Mouse (Mus musculus) left cerebral cortex, postnatal 25 days (tissue): ENCODE results near the gene 4930512M02Rik. TPM values are rescaled to one million over a fixed set of nuclear protein-coding genes. Genes with fewer than 3 reads are reported as not detected.
"Not testable (repeated sequence)": the region's sequence is repeated elsewhere in the genome, so short reads cannot be mapped to it uniquely, and the experiment has no call there.

Experiments used
- DNase-seq, 2 experiments: peaks; one replicate each; pipeline ENCODE4 v3.0.0; 2022; ENCODE audit warnings: low spot score in 2 of 2, mixed read lengths in 1 of 2
- intact Hi-C: fragments of 180-260 bp; cut with DNase I; formaldehyde crosslinking; loops from one replicate; pipeline ENCODE4 v1.15.1; 2025
- total RNA-seq, 2 experiments: library from RNA; stranded (reverse); gene quantifications; 2 replicates each; pipeline ENCODE4 v1.2.3; 2021

Gene 4930512M02Rik
- not detected for total RNA-seq

DNA sequence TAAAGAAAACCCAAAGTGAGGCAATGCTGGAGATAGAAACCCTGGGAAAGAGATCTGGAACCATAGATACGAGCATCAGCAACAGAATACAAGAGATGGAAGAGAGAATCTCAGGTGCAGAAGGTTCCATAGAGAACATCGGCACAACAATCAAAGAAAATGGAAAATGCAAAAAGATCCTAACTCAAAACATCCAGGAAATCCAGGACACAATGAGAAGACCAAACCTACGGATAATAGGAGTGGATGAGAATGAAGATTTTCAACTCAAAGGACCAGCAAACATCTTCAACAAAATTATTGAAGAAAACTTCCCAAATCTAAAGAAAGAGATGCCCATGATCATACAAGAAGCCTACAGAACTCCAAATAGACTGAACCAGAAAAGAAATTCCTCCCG, at the start of gene 4930512M02Rik:
TSS of gene 4930512M02Rik (minus strand) at position 101 of the 400 bp plus-strand sequence.
- intact Hi-C loops, result not testable (repeated sequence)

DNA sequence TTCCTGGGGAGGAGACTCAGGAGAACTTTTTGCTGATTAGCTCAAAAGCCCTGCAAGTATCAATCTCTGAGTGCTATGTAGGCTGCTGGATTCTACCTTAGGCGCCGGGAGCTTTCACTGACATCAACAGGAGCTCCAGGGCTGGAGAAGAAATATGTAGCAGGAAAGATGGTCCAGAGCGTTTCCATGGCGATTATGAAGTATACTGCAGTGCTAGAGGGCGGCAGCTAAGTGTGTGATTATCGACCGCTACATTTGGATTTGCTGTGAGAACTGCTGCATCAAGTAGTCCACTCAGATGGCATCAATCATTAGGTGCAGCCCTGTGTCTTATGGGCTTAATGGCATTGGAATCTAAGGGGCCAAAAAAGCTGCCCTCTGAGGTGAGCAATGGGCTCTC, 49.5 kb upstream of the 4930512M02Rik start:
- intact Hi-C loops, result no loop called here
- no peak for DNase-seq

More for the DNA sequence above, at the start of gene 4930512M02Rik:
- DNase-seq, result not testable (repeated sequence)

DNA sequence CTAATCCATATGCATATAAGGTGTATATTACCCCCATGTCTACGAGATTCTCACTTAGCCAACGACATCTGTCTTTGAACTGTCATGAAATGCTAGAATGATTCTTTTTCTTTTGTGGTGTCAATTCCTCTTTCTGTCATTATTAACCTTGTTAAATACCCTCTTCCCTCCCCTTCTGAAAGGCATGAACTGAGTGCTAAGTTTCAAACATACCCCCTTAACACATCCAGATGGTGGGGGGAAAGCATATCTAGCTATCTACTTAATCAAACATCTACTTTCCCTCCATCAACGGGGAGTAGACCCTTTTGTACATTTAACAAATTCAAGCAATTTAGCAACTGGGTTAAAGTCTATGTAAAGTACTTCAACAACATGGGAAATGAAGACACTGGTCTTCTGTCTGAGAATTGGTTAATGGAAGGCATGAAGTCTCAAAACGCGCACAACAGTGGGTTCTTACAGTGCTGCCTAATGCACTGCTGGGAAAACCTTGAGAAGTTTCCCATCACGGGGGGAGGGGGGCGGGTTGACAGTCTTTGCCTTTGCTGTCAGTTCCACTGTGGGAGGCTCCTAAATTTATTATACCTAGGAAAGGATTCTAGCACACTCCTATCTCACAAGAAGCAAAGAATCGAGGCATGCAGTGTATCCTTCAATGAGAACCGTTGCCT, 48.6 kb upstream of the 4930512M02Rik start:
- intact Hi-C loops, result no loop called here
- DNase-seq, result no peak

DNA sequence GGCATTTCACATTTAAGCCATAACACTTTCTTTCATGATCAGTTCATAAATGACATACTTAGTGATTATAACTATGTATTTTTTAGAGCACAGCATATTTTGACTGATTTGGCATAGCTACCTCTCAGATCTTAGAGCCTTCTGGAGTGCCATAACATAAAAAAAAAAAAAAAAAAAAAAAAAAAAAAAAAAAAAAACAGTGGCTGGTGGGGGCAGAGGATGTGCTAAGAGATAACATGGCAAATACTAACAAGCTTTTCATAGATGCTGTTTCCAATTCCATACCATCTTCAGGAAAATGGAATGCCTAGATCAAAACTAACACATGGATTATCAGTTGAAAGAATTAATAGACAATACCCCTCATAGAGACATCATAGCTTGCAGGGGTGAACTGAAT, 47.4 kb upstream of the 4930512M02Rik start:
- DNase-seq, result no peak
- intact Hi-C loops, result no loop called here

DNA sequence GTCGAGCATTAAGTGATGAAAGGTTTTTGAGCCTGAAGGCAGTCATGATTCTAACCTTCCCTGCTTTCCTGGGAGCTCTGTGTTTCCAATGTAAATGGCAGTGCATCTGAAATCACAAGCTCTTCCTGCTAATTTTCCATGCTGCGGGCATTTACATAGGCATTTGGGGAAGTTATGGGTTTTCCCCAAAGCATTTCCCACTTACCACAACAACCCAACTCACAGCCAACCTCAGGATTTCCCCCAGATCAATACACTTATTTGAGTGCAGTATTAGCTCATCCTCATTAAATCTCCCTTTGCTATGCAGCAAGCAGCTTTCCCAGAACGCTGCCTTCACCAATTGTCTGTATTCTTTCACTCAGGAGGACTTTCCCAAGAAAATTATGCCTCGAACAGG, 45.3 kb upstream of the 4930512M02Rik start:
- DNase-seq, result no peak
- intact Hi-C loops, result no loop called here

DNA sequence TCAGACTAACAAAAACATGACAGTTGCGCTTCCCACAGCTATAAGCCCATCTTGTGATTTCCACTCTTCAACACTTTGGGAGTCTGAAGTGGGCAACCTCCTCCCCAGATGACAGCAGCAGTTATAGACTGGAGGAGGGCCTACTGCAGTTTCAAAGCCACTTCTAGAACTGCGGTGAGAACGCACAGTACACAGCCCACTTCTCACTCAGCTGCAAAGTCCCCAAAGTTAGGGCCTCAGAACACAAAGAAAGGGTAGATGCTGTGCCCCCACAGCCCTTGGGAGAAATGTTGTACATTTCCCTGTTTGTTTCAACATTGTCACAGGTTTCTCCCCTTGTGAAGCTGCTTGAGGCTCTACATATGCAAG, 40.3 kb upstream of the 4930512M02Rik start:
- intact Hi-C loops, result no loop called here
- DNase-seq, result no peak

DNA sequence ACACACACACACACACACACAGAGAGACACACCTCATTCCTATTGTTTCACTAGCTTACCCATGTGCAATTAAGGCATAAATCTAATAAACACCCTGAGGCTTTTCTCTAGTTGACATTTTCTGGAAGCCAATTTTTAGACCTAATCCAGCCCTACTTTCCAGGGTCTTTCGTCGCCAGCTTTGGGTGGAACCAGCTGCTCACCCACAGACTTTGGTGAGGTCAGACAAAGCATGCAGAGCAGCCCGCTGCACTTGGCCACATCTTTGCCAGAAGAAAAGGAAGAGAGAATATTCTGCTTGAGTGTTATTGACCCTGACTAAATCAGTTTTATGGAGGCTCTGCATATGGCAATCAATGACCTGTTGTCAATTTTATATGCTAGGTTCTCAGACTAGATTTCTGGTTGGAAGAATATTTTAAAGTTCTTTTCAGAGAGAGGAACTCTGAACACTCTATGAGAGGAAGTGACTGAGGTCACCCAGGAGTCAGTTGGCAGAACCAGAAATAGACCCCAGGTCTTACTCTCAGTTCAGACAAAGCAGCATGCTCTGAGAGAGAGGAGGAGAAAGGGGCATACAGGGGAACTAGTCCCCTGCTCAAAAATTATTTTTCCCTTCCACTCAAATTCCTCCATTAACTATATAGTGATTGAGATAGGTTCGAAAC, 39.8 kb upstream of the 4930512M02Rik start:
- no peak for DNase-seq
- intact Hi-C loops, result no loop called here

DNA sequence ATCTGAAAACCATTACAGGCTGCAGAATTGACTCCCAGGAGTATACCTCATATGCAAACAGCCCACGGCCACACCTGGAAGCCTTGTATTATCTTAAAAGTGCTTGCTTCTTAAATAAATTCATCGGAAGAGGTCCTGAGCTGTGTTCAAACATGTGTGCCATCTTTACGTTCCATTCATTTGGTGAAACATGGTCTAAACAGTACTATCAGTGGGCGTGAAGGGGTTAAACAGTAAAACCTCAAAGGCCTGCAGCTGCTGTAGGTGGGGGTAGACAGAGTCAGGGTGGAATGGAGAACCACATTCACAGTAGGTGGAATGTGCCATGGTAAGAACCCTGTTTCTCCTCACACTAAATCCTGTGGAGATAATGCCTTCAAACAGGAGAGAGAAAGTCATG, 33.0 kb upstream of the 4930512M02Rik start:
- intact Hi-C loops, result no loop called here
- no peak for DNase-seq

DNA sequence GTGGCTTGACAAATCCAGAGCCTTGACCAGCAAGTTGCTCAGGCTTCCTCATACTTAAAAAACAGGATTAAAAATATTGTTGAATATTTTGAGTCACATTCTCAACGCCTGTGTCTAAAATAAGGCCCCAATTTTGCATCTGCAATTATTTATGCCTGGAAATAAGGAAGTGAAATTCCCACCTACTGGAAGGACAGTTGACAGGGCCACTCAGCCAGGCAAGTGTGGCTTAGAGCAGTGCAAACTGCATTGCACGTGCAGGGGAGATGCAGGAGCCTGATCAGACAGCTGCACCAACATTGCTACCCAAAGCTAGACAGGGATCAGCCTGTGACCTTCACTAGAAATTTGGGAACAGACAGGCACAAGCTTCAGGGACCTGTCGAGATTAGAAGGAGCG, 31.2 kb upstream of the 4930512M02Rik start:
- DNase-seq, result no peak
- intact Hi-C loops, result no loop called here

DNA sequence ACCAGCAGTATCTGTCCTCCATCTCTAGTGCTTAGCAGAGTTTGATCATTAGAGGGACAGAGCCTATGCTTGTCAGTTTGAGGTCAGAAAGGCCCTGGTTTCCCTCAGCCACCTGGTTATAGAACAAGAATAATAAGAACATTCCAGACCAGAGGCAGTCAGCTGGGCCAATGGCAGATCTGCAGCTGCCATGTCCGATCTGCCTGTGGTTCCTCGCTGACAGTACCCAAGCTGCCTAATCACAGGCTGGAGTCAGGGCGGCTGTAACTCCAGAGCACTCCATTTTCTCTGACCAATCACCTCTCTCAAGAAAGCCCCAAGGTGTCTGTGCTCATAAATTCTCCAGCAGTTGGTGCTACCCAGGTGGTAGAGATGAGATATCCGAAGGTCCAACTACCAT, 30.0 kb upstream of the 4930512M02Rik start:
- DNase-seq, result no peak
- intact Hi-C loops, result no loop called here

DNA sequence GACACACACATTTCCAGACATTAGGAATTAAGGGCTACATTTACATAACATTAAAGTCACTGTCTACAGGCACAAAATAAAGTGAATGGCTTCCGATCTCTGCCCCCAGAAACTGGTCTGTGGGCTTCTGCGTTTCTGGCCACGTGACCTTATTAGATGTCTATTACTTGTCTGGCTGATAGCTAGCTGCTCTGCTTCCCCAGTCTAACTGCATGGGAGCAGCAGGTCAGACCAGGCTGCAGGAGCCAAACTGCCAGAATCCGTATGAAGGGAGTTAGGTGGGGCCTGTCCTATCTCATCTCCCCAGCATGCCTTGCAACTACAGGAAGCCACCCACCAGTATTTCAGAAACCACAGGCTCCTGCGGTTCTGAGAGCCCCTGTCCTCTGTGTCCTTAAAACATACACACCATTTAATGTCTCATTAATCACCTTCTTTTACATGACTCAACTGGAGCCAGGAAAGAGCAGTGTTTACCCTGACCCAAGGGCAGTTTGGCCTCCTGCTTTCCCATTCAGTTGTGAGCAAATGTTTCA, 29.4 kb upstream of the 4930512M02Rik start:
- intact Hi-C loops, result no loop called here
- no peak for DNase-seq

DNA sequence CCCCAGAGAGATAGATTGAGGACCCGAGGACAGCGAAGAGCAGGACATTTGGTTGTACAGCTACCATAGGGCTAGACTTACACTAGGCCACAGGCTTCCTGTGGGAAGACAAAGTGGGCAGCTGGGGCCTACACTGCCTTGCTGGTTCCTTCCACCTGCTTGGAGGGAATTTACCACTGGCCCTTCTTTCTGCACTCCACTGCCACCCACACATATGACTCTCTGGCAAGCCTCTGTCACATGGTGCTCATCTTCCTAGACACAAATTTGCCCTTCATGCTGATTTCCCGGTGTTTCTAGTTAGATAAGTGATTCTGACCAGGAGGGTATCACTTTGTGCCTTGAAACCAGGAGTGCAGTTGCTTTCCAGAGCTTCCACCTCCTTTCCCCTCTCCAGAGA, 28.8 kb upstream of the 4930512M02Rik start:
- no peak for DNase-seq
- intact Hi-C loops, result no loop called here

DNA sequence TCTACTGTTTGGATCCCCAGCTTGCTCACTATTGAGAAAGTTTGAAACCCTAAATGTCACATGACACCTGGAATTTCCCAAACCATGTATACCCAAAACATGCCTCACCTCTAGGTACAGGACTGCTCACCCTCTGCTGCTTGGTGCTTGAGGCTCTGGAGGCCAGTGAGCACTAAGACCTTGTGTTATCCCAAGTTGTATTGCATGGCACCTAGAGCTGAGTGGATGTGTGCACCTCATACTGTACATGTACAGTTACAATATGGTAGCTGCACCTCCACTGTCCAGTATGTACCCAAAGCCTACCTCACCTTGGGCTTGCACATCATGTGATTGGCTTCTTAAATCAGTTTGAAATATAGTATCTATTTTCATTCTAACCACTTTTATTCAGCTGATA, 16.7 kb upstream of the 4930512M02Rik start:
- intact Hi-C loops, result no loop called here
- DNase-seq, result no peak

DNA sequence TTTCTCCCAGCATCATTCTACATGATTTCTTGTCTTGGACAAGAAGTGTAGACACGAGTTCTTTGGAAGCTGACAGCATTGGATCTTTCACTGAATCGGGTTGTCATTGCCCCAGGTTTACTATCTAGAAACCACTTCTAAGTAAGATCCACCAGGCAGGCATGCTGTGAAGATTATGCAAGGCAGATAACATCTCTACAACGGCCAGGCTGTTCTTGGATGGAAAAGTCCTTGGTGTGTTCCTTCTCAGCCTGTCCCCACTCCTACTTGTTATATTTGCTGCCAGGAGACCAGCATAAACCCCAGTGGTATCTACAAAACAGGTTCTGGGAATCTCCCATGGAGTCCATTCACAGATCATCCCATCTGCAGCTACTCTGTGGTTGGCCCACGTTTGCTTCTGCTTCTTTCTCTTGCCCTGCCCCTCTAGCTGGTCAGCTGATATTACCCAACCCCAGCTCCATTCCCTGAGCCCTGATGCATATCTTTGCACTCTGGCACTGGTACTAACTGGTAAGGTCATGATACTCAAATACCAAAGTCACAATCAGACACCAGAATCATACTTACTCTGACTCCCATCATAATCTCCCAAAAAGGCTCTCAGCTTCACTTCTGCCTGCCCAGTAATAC, 3.4 kb downstream of the 4930512M02Rik start:
- intact Hi-C loops, result no loop called here

DNA sequence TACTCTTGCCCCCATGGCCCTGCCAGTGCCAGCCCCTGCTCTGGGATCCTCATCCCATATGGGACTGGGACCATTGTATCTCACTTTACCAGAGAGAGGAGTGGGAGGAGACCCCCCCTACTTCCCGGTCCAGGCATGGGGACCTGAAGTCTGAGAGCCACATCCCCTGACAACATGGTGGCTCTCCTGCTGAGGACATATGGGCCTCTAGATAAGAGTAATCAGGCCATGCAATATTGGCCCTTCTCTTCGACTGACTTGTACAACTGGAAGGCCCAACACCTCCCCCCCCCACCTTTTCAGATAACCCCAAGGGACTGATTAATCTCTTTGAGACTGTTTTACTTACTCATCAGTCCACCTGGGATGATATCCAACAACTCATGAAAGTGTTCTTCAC, 18.4 kb downstream of the 4930512M02Rik start:
- DNase-seq, result no peak

More for the DNA sequence above, 3.4 kb downstream of the 4930512M02Rik start:
- DNase-seq, result no peak

DNA sequence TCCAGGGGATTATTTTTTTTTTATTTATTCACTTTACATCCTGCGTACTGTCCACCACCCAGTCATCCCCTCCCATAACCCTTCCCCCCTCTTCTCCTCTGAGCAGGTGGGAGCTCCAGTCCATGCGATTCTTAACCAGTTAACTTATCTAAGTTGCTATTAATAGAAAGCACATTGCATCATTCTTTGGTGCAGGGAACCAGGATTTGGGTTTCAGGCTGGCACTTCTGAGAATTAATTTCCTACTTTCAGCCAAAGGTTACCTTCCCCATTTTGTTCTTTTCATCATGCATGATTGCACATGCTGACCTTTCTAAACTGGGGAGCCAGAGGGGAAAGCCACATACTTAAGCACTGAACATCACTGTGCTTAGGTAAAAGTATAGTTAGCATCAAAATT, 40.3 kb downstream of the 4930512M02Rik start:
- DNase-seq, result no peak
- intact Hi-C loops, result no loop called here

More for the DNA sequence above, 18.4 kb downstream of the 4930512M02Rik start:
- intact Hi-C loops, result no loop called here

DNA sequence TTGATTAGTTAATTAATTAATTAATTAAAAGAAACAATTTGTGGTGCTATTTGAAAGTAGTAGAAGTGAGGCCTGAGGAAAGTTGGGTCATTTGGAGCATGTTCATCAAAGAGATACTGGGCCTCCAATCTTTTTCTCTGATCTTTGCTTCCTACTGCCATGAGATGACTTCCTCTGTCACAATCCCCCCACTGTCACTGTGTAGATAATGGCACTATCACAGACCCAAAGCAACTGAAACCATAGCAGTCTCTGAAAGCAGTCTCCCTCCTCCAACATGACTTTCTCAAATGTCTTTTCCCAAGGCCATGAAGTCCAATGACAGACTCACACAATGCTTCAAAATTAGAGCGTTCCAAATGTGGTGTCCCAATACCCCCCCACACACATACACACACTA, 41.2 kb downstream of the 4930512M02Rik start:
- no peak for DNase-seq
- intact Hi-C loops, result no loop called here

DNA sequence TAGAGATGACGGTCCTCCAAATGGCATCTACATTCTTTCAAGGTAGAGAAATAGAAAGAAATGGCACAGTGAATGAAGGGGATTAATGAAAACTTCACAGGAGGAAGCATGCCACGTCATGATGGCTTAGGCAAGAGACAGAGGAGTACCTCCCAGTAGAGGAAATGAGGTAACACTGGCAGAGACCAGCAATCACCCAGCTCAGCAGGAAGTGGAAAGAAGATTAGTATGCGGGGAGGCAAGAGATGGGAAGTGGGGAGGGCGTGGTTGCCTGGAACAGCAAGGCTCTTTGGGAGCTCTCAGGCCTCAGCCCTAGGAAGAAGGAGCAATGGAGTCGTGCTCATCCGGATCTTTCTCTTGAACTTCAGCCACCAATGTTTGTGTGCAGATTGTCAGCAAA, 53.9 kb downstream of the 4930512M02Rik start:
- no peak for DNase-seq
- intact Hi-C loops, result no loop called here

DNA sequence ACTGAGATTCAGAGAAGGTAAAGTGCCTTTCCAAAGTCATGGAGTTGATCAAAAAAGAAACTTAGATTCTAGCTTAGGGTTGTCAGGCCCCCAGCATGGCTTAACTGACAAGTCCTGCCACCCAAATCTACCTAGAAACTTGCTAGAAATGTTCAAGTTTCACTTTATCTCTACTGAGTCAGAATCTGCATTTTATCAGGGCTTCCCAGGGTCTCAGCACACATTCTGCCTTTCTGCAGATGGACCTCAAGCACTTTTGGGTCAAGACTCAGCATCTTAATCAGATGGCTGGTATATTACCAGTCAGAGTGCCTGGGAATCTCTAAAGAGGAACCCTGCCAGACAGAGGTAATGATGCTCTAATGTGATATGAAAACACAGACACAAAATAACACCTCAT, 56.9 kb downstream of the 4930512M02Rik start:
- intact Hi-C loops, result no loop called here
- no peak for DNase-seq

DNA sequence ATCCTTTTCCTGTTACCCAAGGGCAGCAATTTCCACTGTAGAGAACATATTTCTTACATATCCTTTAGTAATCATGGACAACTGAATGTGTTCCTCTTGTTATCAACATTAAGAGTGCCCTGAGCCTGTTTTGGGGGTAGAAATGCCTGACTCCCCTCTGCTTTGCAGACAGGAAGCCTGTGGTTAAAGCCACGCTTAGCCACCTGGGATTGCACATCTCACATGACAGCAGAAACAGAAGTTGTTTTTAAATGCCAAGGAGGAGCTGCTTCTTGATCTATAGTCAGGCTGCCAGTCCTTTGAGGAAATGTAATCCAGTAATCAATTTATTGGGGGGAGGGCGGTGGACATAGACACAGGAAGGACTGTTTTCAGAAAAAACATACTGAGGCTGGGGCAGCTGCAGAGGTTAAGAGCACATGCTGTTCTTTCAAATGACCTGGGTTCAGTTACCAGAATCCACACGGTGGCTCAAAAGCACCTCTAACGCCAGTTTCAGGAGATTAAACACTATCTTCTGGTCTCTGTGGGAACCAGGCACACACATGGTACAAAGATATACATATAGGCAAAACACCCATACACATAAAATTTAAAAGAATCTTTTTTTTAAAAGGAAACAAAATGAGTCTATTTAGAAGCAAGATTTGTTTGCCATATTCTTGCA, 58.0 kb downstream of the 4930512M02Rik start:
- no peak for DNase-seq
- intact Hi-C loops, result no loop called here
